Mouse (Mus musculus) embryonic facial prominence, embryonic 11.5 days (tissue): Measurements from ENCODE around the gene Agbl1. TPM values are rescaled to one million over a fixed set of nuclear protein-coding genes. Genes with fewer than 3 reads are reported as not detected.

ENCODE experiments used
- ATAC-seq: fragments of 200-750 bp; cut with Nextera tagmentation; replicated peaks from 2 replicates; pipeline ENCODE4 v1.8.0; 2017; ENCODE audit warnings: low read depth; ENCODE audit not compliant: insufficient number of reproducible peaks, low FRiP score, low TSS enrichment
- DNase-seq: peaks from one replicate; pipeline ENCODE4 v3.0.0-alpha.2; 2015; ENCODE audit warnings: low spot score
- H3K27ac ChIP-seq: fragments of 300-500 bp; sonication (generic); replicated peaks from 2 replicates; pipeline ENCODE4 v1.5.1; 2014; ENCODE audit warnings: mild to moderate bottlenecking, low read depth, low read length, control low read depth
- H3K27me3 ChIP-seq: fragments of 300-500 bp; sonication (generic); 2 replicates; pipeline ENCODE4 v1.6.1; 2014; ENCODE audit warnings: mild to moderate bottlenecking, low read length, moderate library complexity, mixed read lengths; ENCODE audit not compliant: control insufficient read depth, insufficient read depth
- H3K36me3 ChIP-seq: fragments of 300-500 bp; sonication (generic); replicated peaks from 2 replicates; pipeline ENCODE4 v1.6.1; 2014; ENCODE audit warnings: low read depth, mild to moderate bottlenecking, low read length, moderate library complexity, mixed read lengths; ENCODE audit not compliant: control insufficient read depth, insufficient read depth
- H3K4me1 ChIP-seq: fragments of 300-500 bp; sonication (generic); 2 replicates; pipeline ENCODE4 v1.6.1; 2014; ENCODE audit warnings: low read length, mixed read lengths; ENCODE audit not compliant: control insufficient read depth, insufficient read depth
- H3K4me2 ChIP-seq: fragments of 300-500 bp; sonication (generic); 2 replicates; pipeline ENCODE4 v1.6.1; 2014; ENCODE audit warnings: low read depth, mild to moderate bottlenecking, control low read depth, low read length, moderate library complexity
- H3K4me3 ChIP-seq: fragments of 300-500 bp; sonication (generic); 2 replicates; pipeline ENCODE4 v1.5.1; 2014; ENCODE audit warnings: low read depth, low read length, control low read depth
- H3K9ac ChIP-seq: fragments of 300-500 bp; sonication (generic); replicated peaks from 2 replicates; pipeline ENCODE4 v1.6.1; 2014; ENCODE audit warnings: mild to moderate bottlenecking, control low read depth, low read length
- H3K9me3 ChIP-seq: fragments of 300-500 bp; sonication (generic); replicated peaks from 2 replicates; pipeline ENCODE4 v1.6.1; 2016; ENCODE audit warnings: mild to moderate bottlenecking, low read length, inconsistent platforms, mixed read lengths; ENCODE audit not compliant: control insufficient read depth
- WGBS: fragments of 180-500 bp; shearing (Covaris S2); extraction: QIAGEN DNeasy Blood & Tissue Kit; methylation state at CpG from one replicate; pipeline ENCODE4 v1.1.7; 2014; 5-methylcytosine and 5-hydroxymethylcytosine counted together
- polyA plus RNA-seq: library from polyadenylated mRNA; unstranded; fragments of >200 nt; fragmentation: Nextera tagmentation; extraction: Ambion mirVana; gene quantifications from 2 replicates; pipeline ENCODE4 v1.2.1, GENCODE M21; 2014

The Agbl1 gene
- polyA plus RNA-seq, 1 experiment from 2014 or later = not detected

DNA sequence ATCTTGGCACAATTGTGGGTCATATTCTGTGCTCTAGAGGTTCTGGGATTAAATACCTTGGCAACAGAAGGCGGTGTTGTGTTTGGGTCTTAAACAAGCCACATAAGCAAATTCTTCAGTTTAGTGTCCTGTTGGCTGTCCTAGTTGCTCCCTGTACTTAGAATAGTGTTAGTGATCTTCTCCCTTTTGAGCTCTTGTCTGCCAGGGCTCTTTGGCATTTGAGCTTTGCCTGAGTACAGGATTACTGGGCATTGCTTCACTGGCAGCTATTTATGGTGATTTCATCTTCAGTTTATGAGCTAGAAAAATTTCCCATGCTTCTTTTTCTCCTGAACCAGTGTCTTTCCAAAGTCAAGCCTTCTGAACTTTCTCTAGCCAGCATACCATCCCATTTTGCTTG lies 111.9 kb downstream of the Agbl1 start:
- H3K4me2 ChIP-seq = no peak overlapping the region
- no peak overlapping the region for H3K9ac ChIP-seq
- no peak overlapping the region for H3K4me3 ChIP-seq
- no peak overlapping the region for H3K27ac ChIP-seq
- H3K27me3 ChIP-seq = no peaks in the 10 kb centered on the region
- DNase-seq (no peak), ATAC-seq (no peak)
- H3K4me1 ChIP-seq = no peaks in the 10 kb centered on the region
- H3K36me3 ChIP-seq = no peaks in the 10 kb centered on the region
- 90% methylated on average over 1 of the region's 1 CpGs for WGBS
- no peaks in the 10 kb centered on the region for H3K9me3 ChIP-seq

DNA sequence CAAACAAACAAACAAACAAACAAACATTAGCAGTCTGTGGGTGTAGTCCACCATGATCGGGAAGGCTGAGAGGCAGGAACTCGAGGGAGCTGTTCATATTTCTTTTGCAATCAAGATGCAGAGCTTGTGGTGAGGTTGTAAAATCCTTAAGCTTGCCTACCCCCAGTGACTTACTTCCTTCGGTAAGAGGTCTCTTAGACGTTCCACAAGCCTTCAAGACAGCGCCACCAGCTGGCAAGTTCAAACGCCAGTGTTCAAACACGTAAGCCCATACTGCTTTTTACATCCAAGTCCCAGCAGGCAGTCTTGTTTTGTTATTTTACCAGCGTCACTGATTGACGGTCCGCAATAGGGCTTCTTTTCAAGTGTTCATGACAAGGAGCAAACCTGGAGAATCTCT lies 123.8 kb downstream of the Agbl1 start:
- no peaks in the 10 kb centered on the region for H3K4me1 ChIP-seq
- no peak overlapping the region for H3K4me3 ChIP-seq
- H3K27ac ChIP-seq = no peak overlapping the region
- no peaks in the 10 kb centered on the region for H3K9me3 ChIP-seq
- ATAC-seq = no peak
- no peaks in the 10 kb centered on the region for H3K36me3 ChIP-seq
- H3K27me3 ChIP-seq = no peaks in the 10 kb centered on the region
- H3K4me2 ChIP-seq = no peak overlapping the region
- peak; percentile 26 for DNase-seq
- no peak overlapping the region for H3K9ac ChIP-seq
- WGBS = 53% methylated on average over 10 of the region's 10 CpGs

DNA sequence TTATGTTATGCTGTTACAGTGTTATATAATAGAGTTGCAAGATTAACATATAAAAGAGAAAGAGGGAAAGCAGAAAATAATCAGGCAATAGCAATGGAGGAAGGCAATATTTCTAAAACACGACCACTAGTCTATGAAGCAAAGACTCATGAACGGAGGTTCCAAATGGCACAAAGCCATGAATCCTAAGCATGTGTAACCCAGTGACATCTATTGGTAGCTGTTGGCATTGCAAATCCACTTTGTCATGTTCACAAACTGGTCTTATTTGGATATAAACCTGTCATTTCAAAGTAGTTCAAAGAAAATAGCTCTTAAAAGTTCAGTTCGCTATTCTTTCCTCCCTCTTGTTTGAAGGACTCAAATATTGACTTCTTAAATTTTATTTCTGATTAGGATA lies 124.8 kb downstream of the Agbl1 start:
- H3K4me1 ChIP-seq = no peaks in the 10 kb centered on the region
- DNase-seq (peak; percentile 63), ATAC-seq (no peak)
- no peak overlapping the region for H3K4me3 ChIP-seq
- WGBS = 43% methylated on average over 3 of the region's 3 CpGs
- H3K4me2 ChIP-seq = no peak overlapping the region
- no peak overlapping the region for H3K27ac ChIP-seq
- no peaks in the 10 kb centered on the region for H3K27me3 ChIP-seq
- no peaks in the 10 kb centered on the region for H3K9me3 ChIP-seq
- H3K9ac ChIP-seq = no peak overlapping the region
- no peaks in the 10 kb centered on the region for H3K36me3 ChIP-seq

DNA sequence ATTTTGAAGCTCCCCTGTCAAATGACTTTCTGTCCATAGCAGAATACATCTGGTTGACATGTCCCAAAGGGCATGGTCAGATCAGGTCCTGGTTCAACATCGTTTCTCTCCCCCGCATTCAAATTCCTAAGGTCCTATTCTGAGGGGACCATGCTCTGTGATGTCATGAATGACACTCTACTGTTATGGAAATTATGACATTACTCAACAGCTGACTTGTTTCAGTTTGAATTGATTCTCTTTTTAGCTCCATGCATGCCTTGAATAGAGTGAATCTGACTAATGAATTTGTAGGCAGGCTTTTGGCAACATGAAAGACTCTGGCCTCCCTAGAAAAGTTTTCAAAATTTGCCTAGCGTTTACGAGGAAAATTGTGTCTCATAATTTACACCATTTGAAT lies 141.6 kb downstream of the Agbl1 start:
- no peak for ATAC-seq

DNA sequence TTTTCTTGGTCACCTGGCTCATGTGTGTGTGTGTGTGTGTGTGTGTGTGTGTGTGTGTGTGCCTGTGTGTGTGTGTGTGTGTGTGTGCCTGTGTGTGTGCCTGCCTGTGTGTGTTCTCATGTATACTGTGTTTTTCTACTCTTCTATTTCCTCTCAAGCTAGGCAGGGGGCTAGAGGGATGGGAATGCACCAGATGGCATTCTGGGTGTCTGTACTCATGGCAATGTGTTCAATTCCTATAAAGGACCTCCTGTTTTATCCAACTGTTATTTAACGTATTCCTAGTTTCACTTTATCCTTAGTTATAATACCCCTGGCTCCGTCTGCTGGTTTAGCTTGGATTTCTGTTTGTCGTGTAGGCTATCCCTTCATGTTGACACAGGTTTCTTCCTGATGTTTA lies 149.8 kb downstream of the Agbl1 start:
- no peak for ATAC-seq
- no peak overlapping the region for H3K4me2 ChIP-seq
- WGBS = 87% methylated on average over 3 of the region's 3 CpGs
- no peaks in the 10 kb centered on the region for H3K36me3 ChIP-seq
- no peaks in the 10 kb centered on the region for H3K9me3 ChIP-seq
- H3K27me3 ChIP-seq = no peaks in the 10 kb centered on the region
- H3K4me3 ChIP-seq = no peak overlapping the region
- H3K4me1 ChIP-seq = no peaks in the 10 kb centered on the region
- DNase-seq = no peak
- no peak overlapping the region for H3K9ac ChIP-seq
- H3K27ac ChIP-seq = no peak overlapping the region

More for the DNA sequence above, 141.6 kb downstream of the Agbl1 start:
- H3K36me3 ChIP-seq = no peaks in the 10 kb centered on the region
- WGBS = 81% methylated on average over 4 of the region's 4 CpGs
- no peaks in the 10 kb centered on the region for H3K9me3 ChIP-seq
- DNase-seq = no peak
- no peaks in the 10 kb centered on the region for H3K27me3 ChIP-seq
- no peak overlapping the region for H3K27ac ChIP-seq
- no peak overlapping the region for H3K9ac ChIP-seq
- no peaks in the 10 kb centered on the region for H3K4me1 ChIP-seq
- H3K4me3 ChIP-seq = no peak overlapping the region
- no peak overlapping the region for H3K4me2 ChIP-seq

DNA sequence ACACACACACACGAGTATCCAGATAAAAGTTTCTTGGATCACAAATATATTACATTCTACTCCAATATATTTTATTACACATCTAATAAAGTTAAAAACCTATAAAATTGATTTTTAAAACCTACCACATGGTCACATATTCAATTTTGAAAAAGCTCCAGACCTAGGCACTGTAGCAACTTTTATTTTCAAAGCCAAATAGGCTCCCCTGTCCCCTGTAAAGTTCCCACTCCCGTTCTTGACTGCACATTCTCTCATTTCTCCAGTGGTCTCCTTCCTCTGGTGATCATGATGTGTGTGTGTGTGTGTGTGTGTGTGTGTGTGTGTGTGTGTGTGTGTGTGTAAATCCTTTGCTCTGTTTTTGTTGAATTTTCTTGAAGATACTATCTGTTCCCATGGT lies 152.3 kb downstream of the Agbl1 start:
- WGBS = 84% methylated on average over 2 of the region's 2 CpGs
- DNase-seq = no peak
- H3K36me3 ChIP-seq = no peaks in the 10 kb centered on the region

DNA sequence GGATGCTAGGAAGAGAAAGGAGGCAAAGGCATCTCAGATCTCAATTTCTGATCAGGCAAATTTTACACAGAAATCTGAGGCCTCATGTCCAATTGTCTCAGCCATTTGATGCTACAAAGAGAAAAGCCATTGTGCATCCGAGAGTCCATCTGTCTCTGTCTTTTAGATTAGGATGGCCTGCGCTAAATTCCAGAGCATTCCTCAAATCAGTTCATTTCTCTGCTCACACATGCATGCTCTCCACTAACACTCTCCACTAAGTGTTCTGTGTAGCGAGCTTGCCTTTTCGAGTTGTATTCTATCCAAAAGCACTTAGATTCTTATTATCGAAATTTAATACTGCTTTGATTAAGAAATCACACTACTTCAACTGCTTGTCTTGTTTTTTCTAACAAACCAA lies 159.6 kb downstream of the Agbl1 start:
- Histone ChIP-seq H3K4me3 (no peak overlapping the region), H3K4me2 (no peak overlapping the region), H3K9ac (no peak overlapping the region), H3K9me3 (no peaks in the 10 kb centered on the region), H3K27me3 (no peaks in the 10 kb centered on the region), H3K27ac (no peak overlapping the region), H3K4me1 (no peaks in the 10 kb centered on the region), H3K36me3 (no peaks in the 10 kb centered on the region)
- no peak for ATAC-seq
- WGBS = 86% methylated on average over 5 of the region's 5 CpGs
- no peak for DNase-seq

More for the DNA sequence above, 152.3 kb downstream of the Agbl1 start:
- no peak overlapping the region for H3K27ac ChIP-seq
- no peak overlapping the region for H3K4me3 ChIP-seq
- ATAC-seq = no peak
- H3K9ac ChIP-seq = no peak overlapping the region
- H3K9me3 ChIP-seq = no peaks in the 10 kb centered on the region
- no peaks in the 10 kb centered on the region for H3K4me1 ChIP-seq
- H3K4me2 ChIP-seq = no peak overlapping the region
- no peaks in the 10 kb centered on the region for H3K27me3 ChIP-seq

DNA sequence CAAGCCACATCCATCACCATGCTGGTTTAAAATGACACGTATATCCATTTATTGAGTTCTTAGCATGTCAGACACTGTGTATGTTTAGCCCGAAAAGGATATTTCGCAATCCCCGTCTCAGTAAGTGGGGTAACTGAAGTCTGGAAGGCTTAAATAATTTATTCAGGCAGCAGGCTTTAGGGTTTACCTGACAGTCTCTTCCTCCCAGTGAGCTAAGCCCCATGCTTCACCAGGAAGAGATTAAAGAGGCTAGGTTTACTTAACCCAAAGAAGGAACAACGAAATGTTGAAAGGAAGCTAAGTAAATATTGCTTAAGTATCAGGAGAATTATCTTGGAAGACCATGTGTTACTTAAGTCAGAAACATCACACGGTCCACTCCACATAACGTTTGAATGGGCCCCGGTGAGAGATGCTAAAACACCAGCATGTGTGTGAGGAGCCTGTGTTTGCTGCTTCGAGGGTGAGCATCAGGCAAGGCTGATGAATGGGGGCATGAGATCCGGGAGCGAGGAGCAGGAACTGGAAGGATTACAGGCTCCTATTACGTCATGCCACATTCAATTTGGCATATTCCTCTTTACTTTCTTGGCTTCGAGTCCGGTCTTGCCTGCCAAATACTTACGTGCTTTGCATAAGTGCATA lies 162.7 kb downstream of the Agbl1 start:
- Histone ChIP-seq H3K4me2 (peak overlapping the region; percentile 17), H3K4me3 (peak overlapping the region; percentile 8; the same call in 1 of the 2 replicates), H3K9ac (no peak overlapping the region), H3K27ac (no peak overlapping the region), H3K36me3 (no peaks in the 10 kb centered on the region), H3K9me3 (no peaks in the 10 kb centered on the region), H3K4me1 (no peaks in the 10 kb centered on the region), H3K27me3 (no peaks in the 10 kb centered on the region)
- ATAC-seq (peak; percentile 66; the same call in 1 of the 2 replicates), DNase-seq (no peak)
- WGBS = 22% methylated on average over 15 of the region's 15 CpGs
